Mouse (Mus musculus) liver, embryonic 14.5 days (tissue): ENCODE measurements around the gene Odc1. TPM values are rescaled to one million over a fixed set of nuclear protein-coding genes. Genes with fewer than 3 reads are reported as not detected.

Source experiments
- ATAC-seq: fragments of 200-750 bp; cut with Nextera tagmentation; 2 replicates; pipeline ENCODE4 v1.8.0; 2017; ENCODE audit warnings: moderate number of reproducible peaks, mild to moderate bottlenecking, moderate library complexity; ENCODE audit not compliant: insufficient read depth
- DNase-seq, 3 experiments: peaks; one replicate each; pipeline ENCODE4 v3.0.0-alpha.2; 2012 to 2013; ENCODE audit warnings: low read depth in 3 of 3, low spot score in 3 of 3
- H3K27ac ChIP-seq: fragments of 300-500 bp; sonication (generic); 2 replicates; pipeline ENCODE4 v1.5.1; 2014; ENCODE audit warnings: moderate library complexity, mild to moderate bottlenecking, control low read depth, inconsistent platforms
- H3K27me3 ChIP-seq: fragments of 300-500 bp; sonication (generic); 2 replicates; pipeline ENCODE4 v1.6.1; 2014; ENCODE audit warnings: mild to moderate bottlenecking, low read length, moderate library complexity; ENCODE audit not compliant: control insufficient read depth, insufficient read depth
- H3K36me3 ChIP-seq: fragments of 300-500 bp; sonication (generic); replicated peaks from 2 replicates; pipeline ENCODE4 v1.6.1; 2014; ENCODE audit warnings: low read depth; ENCODE audit not compliant: control insufficient read depth, insufficient read depth
- H3K4me1 ChIP-seq, 2 experiments: fragments of 200-500 bp in 1 of 2; fragments of 300-500 bp in 1 of 2; sonication (generic) in 1 of 2; replicated peaks; 2 replicates each; pipeline ENCODE4 v1.6.1; 2012 to 2014; ENCODE audit warnings: antibody characterized with exemption in 1 of 2, inconsistent platforms in 1 of 2, low read length in 1 of 2; ENCODE audit not compliant: control insufficient read depth in 2 of 2, insufficient read depth in 2 of 2
- H3K4me2 ChIP-seq: fragments of 300-500 bp; sonication (generic); 2 replicates; pipeline ENCODE4 v1.6.1; 2014; ENCODE audit warnings: low read depth, mild to moderate bottlenecking, control low read depth, moderate library complexity
- H3K4me3 ChIP-seq, 2 experiments: fragments of 200-500 bp in 1 of 2; fragments of 300-500 bp in 1 of 2; sonication (generic) in 1 of 2; 2 replicates each; pipeline ENCODE4 v1.5.1; 2012 to 2014; ENCODE audit warnings: low read depth in 2 of 2, low read length in 2 of 2, mild to moderate bottlenecking in 2 of 2, control low read depth in 1 of 2, inconsistent platforms in 1 of 2, moderate library complexity in 1 of 2; ENCODE audit not compliant: insufficient read depth in 1 of 2
- H3K9ac ChIP-seq: fragments of 300-500 bp; sonication (generic); replicated peaks from 2 replicates; pipeline ENCODE4 v1.6.1; 2014; ENCODE audit warnings: mild to moderate bottlenecking, control low read depth, moderate library complexity
- H3K9me3 ChIP-seq: fragments of 300-500 bp; sonication (generic); 2 replicates; pipeline ENCODE4 v1.6.1; 2016; ENCODE audit warnings: low read length, mixed read lengths; ENCODE audit not compliant: control insufficient read depth
- CTCF ChIP-seq: IDR thresholded peaks from 2 replicates; pipeline ENCODE4 v1.5.1; 2016; ENCODE audit warnings: antibody characterized with exemption, low read depth, control low read depth
- EP300 ChIP-seq: IDR thresholded peaks from 2 replicates; pipeline ENCODE4 v1.6.1; 2016; ENCODE audit warnings: antibody characterized with exemption, low read depth
- WGBS: fragments of 180-500 bp; shearing (Covaris S2); extraction: QIAGEN DNeasy Blood & Tissue Kit; methylation state at CpG from one replicate; pipeline ENCODE4 v1.1.7; 2014; ENCODE audit not compliant: insufficient replicate concordance; 5-methylcytosine and 5-hydroxymethylcytosine counted together
- polyA plus RNA-seq, 2 experiments: library from polyadenylated mRNA; depleted of rRNA in 1 of 2; stranded (reverse) in 1 of 2; unstranded in 1 of 2; fragments of >200 nt; fragmentation: Nextera tagmentation in 1 of 2; extraction: Ambion mirVana in 1 of 2; gene quantifications; 2 replicates each; pipeline versions ENCODE4 v1.2.1 to v1.2.3; 2012 to 2014

Gene Odc1
- polyA plus RNA-seq (2012; rRNA removed) (367 and 457 TPM in 2 replicates), polyA plus RNA-seq (2014; fragmentation: Nextera tagmentation; extraction: Ambion mirVana) (444 and 509 TPM in 2 replicates)

DNA sequence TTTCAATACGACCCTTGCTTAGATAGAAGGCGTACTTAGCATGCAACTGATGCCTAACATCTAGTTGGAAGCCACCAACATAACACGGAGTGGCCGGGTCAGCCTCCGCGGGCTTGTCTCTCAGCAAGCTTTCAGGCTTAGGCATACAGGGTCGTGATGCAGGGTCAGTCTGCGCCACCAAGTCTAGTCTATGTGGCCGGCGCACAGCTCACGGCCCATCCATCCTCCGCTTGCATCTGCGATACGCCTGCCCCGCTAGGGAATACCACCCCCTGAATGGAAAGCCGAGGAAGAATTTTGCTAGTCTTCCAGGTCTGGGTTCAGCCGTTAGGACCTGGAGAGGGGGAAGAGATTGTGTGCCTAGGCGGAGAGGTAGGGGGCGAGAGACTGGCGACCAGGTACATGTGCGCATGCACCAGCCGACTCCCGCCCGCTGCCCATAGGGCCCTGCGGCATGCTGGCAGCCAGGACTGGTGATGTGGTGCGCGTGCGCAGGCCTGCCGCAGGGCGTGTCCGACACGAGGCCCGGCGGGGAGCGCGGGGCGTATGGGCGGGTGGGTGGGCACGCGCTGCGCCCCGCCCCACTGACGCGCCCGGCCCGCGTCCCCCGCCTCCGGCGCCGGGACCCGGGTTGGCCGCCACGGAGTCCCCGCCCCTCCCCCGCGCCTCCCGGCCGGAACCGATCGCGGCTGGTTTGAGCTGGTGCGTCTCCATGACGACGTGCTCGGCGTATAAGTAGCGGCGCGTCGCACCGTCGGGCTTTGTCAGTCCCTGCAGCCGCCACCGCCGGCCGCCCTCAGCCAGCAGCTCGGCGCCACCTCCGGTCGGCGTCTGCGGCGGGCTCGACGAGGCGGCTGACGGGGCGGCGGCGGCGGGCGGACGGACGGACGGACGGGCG is at the start of gene Odc1:
TSS of gene Odc1 (plus strand) at position 586 of the 898 bp plus-strand sequence.
- peak within 1 kb of the TSS; percentile 86 for H3K27ac ChIP-seq
- peak; percentile 88 to 94 (median 92) for DNase-seq
- H3K4me3 ChIP-seq: peak within 1 kb of the TSS; percentile 91 to 100
- H3K27me3 ChIP-seq: no peaks in the 10 kb centered on the region
- peaks cover 44 to 47% of the 10 kb centered on the region in 2 experiments for H3K4me1 ChIP-seq
- TF ChIP-seq CTCF: peak; percentile 55
- TF ChIP-seq EP300: peak; percentile 80
- WGBS: under 1% methylated on average over 84 of the region's 98 CpGs
- H3K36me3 ChIP-seq: peaks cover 35% of the 10 kb centered on the region
- H3K4me2 ChIP-seq: peak within 1 kb of the TSS; percentile 85
- H3K9ac ChIP-seq: peak within 1 kb of the TSS; percentile 100
- ATAC-seq: peak; percentile 91
- H3K9me3 ChIP-seq: no peaks in the 10 kb centered on the region

DNA sequence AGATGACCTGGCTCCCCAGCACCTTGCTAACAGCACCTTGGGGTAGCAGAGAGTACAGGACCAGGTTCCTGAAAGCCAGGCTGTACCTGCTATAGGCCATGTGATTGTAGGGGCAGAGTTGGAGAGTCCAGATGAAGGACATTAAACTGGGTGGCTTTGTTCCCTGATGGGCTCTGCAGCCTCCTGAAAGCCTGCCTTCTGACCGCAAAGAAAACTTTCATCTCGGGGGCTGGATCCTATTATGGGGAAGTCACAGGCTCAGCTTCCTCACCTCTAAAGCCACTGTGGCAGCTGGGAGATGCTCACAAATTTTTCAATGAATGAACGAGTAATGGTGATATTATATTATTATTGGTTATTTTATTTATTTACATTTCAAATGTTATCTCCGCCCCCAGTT is 49.8 kb upstream of the Odc1 start:
- Histone ChIP-seq H3K36me3 (no peaks in the 10 kb centered on the region), H3K9ac (no peak overlapping the region), H3K4me1 (peaks cover 3 to 18% of the 10 kb centered on the region in 2 experiments; a peak in 3 of 4 replicates), H3K27ac (no peak overlapping the region), H3K9me3 (no peaks in the 10 kb centered on the region), H3K4me3 (no peak overlapping the region), H3K27me3 (no peaks in the 10 kb centered on the region; the same call in 1 of the 2 replicates), H3K4me2 (no peak overlapping the region)
- DNase-seq (no peak), ATAC-seq (no peak)
- no peak for TF ChIP-seq EP300
- 31% methylated on average over 4 of the region's 4 CpGs for WGBS

DNA sequence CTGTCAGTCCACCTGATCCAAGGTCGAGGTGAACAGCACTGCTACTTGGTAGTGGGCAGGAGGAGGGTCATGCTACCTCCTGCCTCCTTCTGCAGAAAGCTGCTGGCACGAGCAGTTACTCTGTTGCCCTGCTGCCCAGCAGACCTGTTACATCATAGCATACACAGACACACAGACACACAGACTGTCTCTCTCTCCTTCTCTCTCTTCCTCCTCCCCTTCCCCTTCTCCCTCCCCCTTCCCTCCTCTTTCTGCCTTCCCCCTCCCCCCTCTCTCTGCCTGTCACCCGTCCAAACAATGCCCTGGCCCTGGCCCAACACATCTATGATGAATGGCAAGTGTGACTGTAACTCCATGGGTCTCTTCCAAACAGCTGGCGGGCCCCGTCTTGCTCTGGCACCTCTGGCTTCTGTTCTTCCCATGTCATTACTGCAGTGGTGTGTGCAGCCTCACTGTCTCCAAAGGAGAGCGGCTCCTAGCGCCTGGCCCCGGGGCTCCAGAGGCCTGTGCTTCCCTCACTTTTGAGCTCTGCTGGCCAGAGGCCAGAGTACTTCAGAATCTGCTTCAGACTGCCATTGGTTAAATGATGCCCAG is 48.6 kb upstream of the Odc1 start:
- no peak overlapping the region for H3K27ac ChIP-seq
- ATAC-seq (no peak), DNase-seq (no peak)
- WGBS: 38% methylated on average over 8 of the region's 8 CpGs
- no peak overlapping the region for H3K9ac ChIP-seq
- no peaks in the 10 kb centered on the region for H3K9me3 ChIP-seq
- no peak for TF ChIP-seq CTCF
- no peak overlapping the region for H3K4me2 ChIP-seq
- H3K4me1 ChIP-seq: peaks cover 3 to 18% of the 10 kb centered on the region in 2 experiments; a peak in 3 of 4 replicates
- no peak overlapping the region for H3K4me3 ChIP-seq
- H3K36me3 ChIP-seq: no peaks in the 10 kb centered on the region
- H3K27me3 ChIP-seq: no peaks in the 10 kb centered on the region; the same call in 1 of the 2 replicates

DNA sequence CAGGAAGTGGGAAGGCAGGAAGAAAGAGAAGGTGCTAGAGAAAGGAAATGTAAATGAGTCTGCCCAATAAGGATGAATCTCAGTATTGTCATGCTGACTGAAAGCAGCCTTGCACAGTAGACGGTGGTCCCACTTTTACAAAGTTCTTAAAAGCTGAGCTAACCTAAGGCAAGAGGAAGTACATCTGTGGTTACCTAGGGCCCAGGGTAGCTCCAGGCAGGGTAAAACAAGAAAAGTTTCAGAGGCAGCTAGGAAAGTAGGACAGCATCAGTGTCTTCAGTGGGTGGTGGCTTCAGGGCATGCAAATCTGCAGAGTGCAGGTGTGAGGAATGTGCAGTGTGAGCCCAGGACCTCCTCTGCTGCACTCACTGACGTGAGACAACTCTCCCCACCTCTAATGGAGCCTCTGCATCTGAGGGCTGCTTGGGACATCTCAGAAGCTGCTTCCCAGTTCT is 38.9 kb upstream of the Odc1 start:
- Histone ChIP-seq H3K27me3 (no peaks in the 10 kb centered on the region), H3K9ac (peak overlapping the region; percentile 16), H3K36me3 (no peaks in the 10 kb centered on the region), H3K27ac (peak overlapping the region; percentile 90), H3K9me3 (no peaks in the 10 kb centered on the region), H3K4me1 (peaks cover 37 to 41% of the 10 kb centered on the region in 2 experiments), H3K4me3 (peak overlapping the region; percentile 8 to 33; a peak in 3 of 4 replicates), H3K4me2 (peak overlapping the region; percentile 63)
- DNase-seq: no peak
- 8% methylated on average over 2 of the region's 2 CpGs for WGBS
- ATAC-seq: peak; percentile 64
- TF ChIP-seq CTCF (no peak), EP300 (no peak)
